Mouse (Mus musculus) lung, adult 2 months (tissue): ENCODE measurements around the gene Reep1.

Source experiments
- CTCF ChIP-seq: fragments of 200-500 bp; IDR thresholded peaks from 2 replicates; pipeline ENCODE4 v1.5.1; 2011; ENCODE audit warnings: mild to moderate bottlenecking, low read length, control low read depth; ENCODE audit not compliant: insufficient read depth
- POLR2A ChIP-seq: fragments of 200-500 bp; IDR thresholded peaks from 2 replicates; pipeline ENCODE4 v1.6.1; 2011; ENCODE audit warnings: low read depth, mild to moderate bottlenecking, control low read depth, low read length, borderline replicate concordance; ENCODE audit errors: extremely low read depth

- TF ChIP-seq POLR2A (no peak), CTCF (no peak)
These were observed 33.6 kb downstream of the Reep1 start for GRCm38 (mm10) chr6:71740921-71741320.
